Mouse (Mus musculus) CH12.LX (cell line): ENCODE data around the gene Nes. TPM values are rescaled to one million over a fixed set of nuclear protein-coding genes. Genes with fewer than 3 reads are reported as not detected.

Source experiments
- DNase-seq: peaks from one replicate; pipeline ENCODE4 v3.0.0-alpha.2; 2013; ENCODE audit errors: extremely low read depth
- H3K27ac ChIP-seq: 2 replicates; pipeline ENCODE4 v1.5.1; 2012; ENCODE audit warnings: low read depth, mild to moderate bottlenecking, control low read depth, moderate library complexity; ENCODE audit not compliant: insufficient read depth
- H3K27me3 ChIP-seq: replicated peaks from 2 replicates; pipeline ENCODE3; 2012; ENCODE audit warnings: inconsistent platforms
- H3K36me3 ChIP-seq, 2 experiments: replicated peaks in 1 of 2; 2 replicates each; pipeline versions ENCODE3 to v1.6.1; 2012; ENCODE audit warnings: inconsistent platforms in 1 of 2, low read length in 1 of 2, mild to moderate bottlenecking in 1 of 2, mixed read lengths in 1 of 2, moderate library complexity in 1 of 2; ENCODE audit not compliant: control insufficient read depth in 1 of 2, insufficient read depth in 1 of 2
- H3K4me1 ChIP-seq, 2 experiments: 2 replicates each; pipeline ENCODE4 v1.6.1; 2012; ENCODE audit warnings: inconsistent platforms in 1 of 2, moderate library complexity in 1 of 2; ENCODE audit not compliant: insufficient read depth in 2 of 2, control insufficient read depth in 1 of 2
- H3K4me2 ChIP-seq: 2 replicates; pipeline ENCODE4 v1.6.1; 2012; ENCODE audit warnings: low read depth, mild to moderate bottlenecking, control low read depth; ENCODE audit not compliant: poor library complexity, insufficient read depth, severe bottlenecking
- H3K4me3 ChIP-seq, 3 experiments: fragments of 150-350 bp in 1 of 3; sonication (generic) in 1 of 3; replicated peaks in 1 of 3; 2 replicates each; pipeline versions ENCODE3 to v1.5.1; 2011 to 2012; ENCODE audit warnings: low read depth in 2 of 3, low read length in 2 of 3, mild to moderate bottlenecking in 2 of 3, moderate library complexity in 2 of 3, control low read depth in 1 of 3, improper control_type of control experiment in 1 of 3, inconsistent platforms in 1 of 3, mixed read lengths in 1 of 3; ENCODE audit not compliant: poor library complexity in 1 of 3
- H3K79me2 ChIP-seq: replicated peaks from 2 replicates; pipeline ENCODE4 v1.6.1; 2012; ENCODE audit warnings: mild to moderate bottlenecking, moderate library complexity; ENCODE audit not compliant: control insufficient read depth, poor library complexity, insufficient read depth, severe bottlenecking; ENCODE audit errors: extremely low read depth
- H3K9ac ChIP-seq: 2 replicates; pipeline ENCODE4 v1.6.1; 2012; ENCODE audit warnings: low read depth, mild to moderate bottlenecking, control low read depth, moderate library complexity; ENCODE audit not compliant: insufficient read depth
- H3K9me3 ChIP-seq: replicated peaks from 2 replicates; pipeline ENCODE3; 2012; ENCODE audit warnings: low read length, inconsistent platforms, mixed read lengths
- BHLHE40 ChIP-seq: IDR thresholded peaks from 2 replicates; pipeline ENCODE4 v1.6.1; 2011; ENCODE audit warnings: mild to moderate bottlenecking, low read depth, low read length, improper control_type of control experiment
- CHD1 ChIP-seq: IDR thresholded peaks from 2 replicates; pipeline ENCODE4 v1.6.1; 2012; ENCODE audit warnings: low read depth, low read length, improper control_type of control experiment, inconsistent platforms
- CHD2 ChIP-seq: IDR thresholded peaks from 2 replicates; pipeline ENCODE4 v1.6.1; 2011; ENCODE audit warnings: low read length, improper control_type of control experiment
- E2F4 ChIP-seq: IDR thresholded peaks from 2 replicates; pipeline ENCODE4 v1.6.1; 2011; ENCODE audit warnings: low read depth, low read length, improper control_type of control experiment; ENCODE audit not compliant: insufficient replicate concordance
- ELF1 ChIP-seq: IDR thresholded peaks from 2 replicates; pipeline ENCODE4 v1.6.1; 2014; ENCODE audit warnings: low read depth, mild to moderate bottlenecking, inconsistent platforms, low read length, improper control_type of control experiment
- EP300 ChIP-seq: IDR thresholded peaks from 2 replicates; pipeline ENCODE4 v1.6.1; 2011; ENCODE audit warnings: low read length, improper control_type of control experiment
- GABPA ChIP-seq: IDR thresholded peaks from 2 replicates; pipeline ENCODE4 v1.6.1; 2012; ENCODE audit warnings: low read depth, low read length, improper control_type of control experiment, inconsistent platforms; ENCODE audit not compliant: insufficient replicate concordance
- HCFC1 ChIP-seq: IDR thresholded peaks from 2 replicates; pipeline ENCODE4 v1.6.1; 2012; ENCODE audit warnings: low read depth, mild to moderate bottlenecking, inconsistent platforms, low read length, improper control_type of control experiment
- IRF4 ChIP-seq: IDR thresholded peaks from 2 replicates; pipeline ENCODE4 v1.6.1; 2014; ENCODE audit warnings: low read depth, mild to moderate bottlenecking, inconsistent platforms, low read length, improper control_type of control experiment
- JUN ChIP-seq: IDR thresholded peaks from 2 replicates; pipeline ENCODE4 v1.6.1; 2011; ENCODE audit warnings: low read depth, mild to moderate bottlenecking, low read length, improper control_type of control experiment, moderate library complexity; ENCODE audit not compliant: insufficient read depth
- JUND ChIP-seq: conservative IDR thresholded peaks from 2 replicates; pipeline ENCODE4 v1.6.1; 2011; ENCODE audit warnings: low read depth, low read length, improper control_type of control experiment
- MAFK ChIP-seq: IDR thresholded peaks from 2 replicates; pipeline ENCODE4 v1.6.1; 2011; ENCODE audit warnings: low read length, improper control_type of control experiment; ENCODE audit not compliant: insufficient replicate concordance
- MAZ ChIP-seq: IDR thresholded peaks from 2 replicates; pipeline ENCODE4 v1.6.1; 2012; ENCODE audit warnings: low read depth, mild to moderate bottlenecking, inconsistent platforms, low read length, improper control_type of control experiment, moderate library complexity
- MEF2A ChIP-seq: IDR thresholded peaks from 2 replicates; pipeline ENCODE4 v1.6.1; 2014; ENCODE audit warnings: low read depth, mild to moderate bottlenecking, inconsistent platforms, low read length, improper control_type of control experiment, borderline replicate concordance
- MXI1 ChIP-seq: IDR thresholded peaks from 2 replicates; pipeline ENCODE4 v1.6.1; 2011; ENCODE audit warnings: mild to moderate bottlenecking, low read depth, low read length, improper control_type of control experiment
- NELFE ChIP-seq: IDR thresholded peaks from 2 replicates; pipeline ENCODE4 v1.6.1; 2011; ENCODE audit warnings: low read depth, low read length, improper control_type of control experiment
- NRF1 ChIP-seq: IDR thresholded peaks from 2 replicates; pipeline ENCODE4 v1.6.1; 2014; ENCODE audit warnings: low read depth, mild to moderate bottlenecking, inconsistent platforms, low read length, improper control_type of control experiment, moderate library complexity
- PAX5 ChIP-seq: IDR thresholded peaks from 2 replicates; pipeline ENCODE4 v1.6.1; 2012; ENCODE audit warnings: low read length, inconsistent platforms, mixed read lengths
- POLR2AphosphoS2 ChIP-seq: IDR thresholded peaks from 2 replicates; pipeline ENCODE4 v1.6.1; 2011; ENCODE audit warnings: low read depth, low read length, improper control_type of control experiment
- RAD21 ChIP-seq: IDR thresholded peaks from 2 replicates; pipeline ENCODE4 v1.6.1; 2011; ENCODE audit warnings: low read depth, mild to moderate bottlenecking, low read length, improper control_type of control experiment, moderate library complexity
- SIN3A ChIP-seq: IDR thresholded peaks from 2 replicates; pipeline ENCODE4 v1.6.1; 2012; ENCODE audit warnings: low read length, improper control_type of control experiment, inconsistent platforms
- SMC3 ChIP-seq: IDR thresholded peaks from 2 replicates; pipeline ENCODE4 v1.6.1; 2011; ENCODE audit warnings: low read depth, low read length, improper control_type of control experiment
- TBP ChIP-seq: conservative IDR thresholded peaks from 2 replicates; pipeline ENCODE4 v1.6.1; 2011; ENCODE audit warnings: low read depth, low read length, improper control_type of control experiment
- TCF12 ChIP-seq: IDR thresholded peaks from 2 replicates; pipeline ENCODE4 v1.6.1; 2014; ENCODE audit warnings: low read depth, mild to moderate bottlenecking, inconsistent platforms, low read length, improper control_type of control experiment
- USF2 ChIP-seq: conservative IDR thresholded peaks from 2 replicates; pipeline ENCODE4 v1.6.1; 2011; ENCODE audit warnings: low read depth, low read length, improper control_type of control experiment
- ZC3H11A ChIP-seq: IDR thresholded peaks from 2 replicates; pipeline ENCODE4 v1.6.1; 2012; ENCODE audit warnings: low read depth, mild to moderate bottlenecking, inconsistent platforms, low read length, improper control_type of control experiment
- ZKSCAN1 ChIP-seq: IDR thresholded peaks from 2 replicates; pipeline ENCODE4 v1.6.1; 2012; ENCODE audit warnings: low read depth, inconsistent platforms, low read length, improper control_type of control experiment, borderline replicate concordance
- ZMIZ1 ChIP-seq: IDR thresholded peaks from 2 replicates; pipeline ENCODE4 v1.6.1; 2012; ENCODE audit warnings: low read depth, mild to moderate bottlenecking, inconsistent platforms, low read length, improper control_type of control experiment
- ZNF384 ChIP-seq: IDR thresholded peaks from 2 replicates; pipeline ENCODE4 v1.6.1; 2012; ENCODE audit warnings: low read depth, low read length, improper control_type of control experiment, inconsistent platforms
- dilution Hi-C: fragments of 300-500 bp; cut with MboI; formaldehyde crosslinking; loops from 2 replicates; pipeline ENCODE4 v1.14.3; 2020; ENCODE audit warnings: low sequenced_read_pairs; ENCODE audit not compliant: extremely low pct_unique_long_range_greater_than_20kb, extremely low pct_ligation_motif_present
- in situ Hi-C: fragments of 300-500 bp; cut with MboI; formaldehyde crosslinking; loops from 3 replicates; pipeline ENCODE4 v1.14.3; 2019; ENCODE audit warnings: low sequenced_read_pairs, low pct_ligation_motif_present, low pct_unique_long_range_greater_than_20kb, mixed read lengths
- polyA plus RNA-seq: library from polyadenylated mRNA; unstranded; fragments of >175 nt; gene quantifications from 2 replicates; pipeline ENCODE4 v1.2.1, GENCODE M21; 2012; ENCODE audit warnings: low read depth; ENCODE audit not compliant: insufficient read length
- total RNA-seq, 2 experiments: library from RNA; depleted of rRNA; stranded (reverse); fragments of 300-350 nt in 1 of 2; fragments of >200 nt in 1 of 2; gene quantifications; 2 replicates each; pipeline ENCODE4 v1.2.3; 2012 to 2014

Nes gene
- total and polyA plus RNA-seq, 3 experiments: 0.04 TPM; not detected in 1

GRCm38 (mm10) chr3:87985505-87986320 lies 14.8 kb downstream of the Nes start:
- H3K27ac ChIP-seq: no peak overlapping the region
- in situ Hi-C loops: no loop called here
- DNase-seq: no peak
- TF ChIP-seq MAFK: no peak
- TF ChIP-seq MEF2A: no peak
- TF ChIP-seq PAX5: no peak
- TF ChIP-seq EP300: no peak
- no peak for TF ChIP-seq HCFC1
- TF ChIP-seq BHLHE40: no peak
- no peak for TF ChIP-seq GABPA
- TF ChIP-seq ZKSCAN1: no peak
- no peak for TF ChIP-seq TBP
- dilution Hi-C loops: no loop called here
- H3K4me3 ChIP-seq: no peak overlapping the region
- H3K9me3 ChIP-seq: no peaks in the 10 kb centered on the region
- H3K4me2 ChIP-seq: no peak overlapping the region
- no peaks in the 10 kb centered on the region for H3K36me3 ChIP-seq
- no peaks in the 10 kb centered on the region for H3K79me2 ChIP-seq
- peaks cover 27% of the 10 kb centered on the region for H3K27me3 ChIP-seq
- H3K9ac ChIP-seq: no peak overlapping the region
- peaks cover 23 to 72% of the 10 kb centered on the region in 2 experiments for H3K4me1 ChIP-seq

- Histone ChIP-seq H3K79me2 (no peaks in the 10 kb centered on the region), H3K4me2 (peak overlapping the region; percentile 85), H3K36me3 (no peaks in the 10 kb centered on the region), H3K9me3 (no peaks in the 10 kb centered on the region), H3K4me3 (peak overlapping the region; percentile 30 to 49 (median 46)), H3K4me1 (peaks cover 21 to 61% of the 10 kb centered on the region in 2 experiments), H3K9ac (peak overlapping the region; percentile 69), H3K27ac (peak overlapping the region; percentile 20; the same call in 1 of the 2 replicates), H3K27me3 (peaks cover 38% of the 10 kb centered on the region)
- dilution Hi-C loops: no loop called here
- in situ Hi-C loops: no loop called here
- DNase-seq: peak; percentile 99
- TF ChIP-seq NELFE (peak; percentile 44; the same call in 1 of the 2 replicates), ZNF384 (no peak), ZMIZ1 (no peak; the same call in 1 of the 2 replicates), HCFC1 (no peak; the same call in 1 of the 2 replicates), JUN (no peak), POLR2AphosphoS2 (no peak), MXI1 (peak; percentile 31), TCF12 (peak; percentile 52; the same call in 1 of the 2 replicates), CHD2 (no peak), ELF1 (peak; percentile 86), E2F4 (no peak), ZC3H11A (peak; percentile 75), MAFK (peak; percentile 65; the same call in 1 of the 2 replicates), SIN3A (no peak; the same call in 1 of the 2 replicates), NRF1 (peak; percentile 41; the same call in 1 of the 2 replicates), SMC3 (peak; percentile 96), CHD1 (no peak; the same call in none of the 2 replicates), IRF4 (peak; percentile 82), RAD21 (peak; percentile 98), TBP (no peak), JUND (peak; percentile 44; the same call in 1 of the 2 replicates), MAZ (peak; percentile 86), ZKSCAN1 (no peak), USF2 (no peak), GABPA (no peak), PAX5 (no peak), MEF2A (peak; percentile 76), BHLHE40 (peak; percentile 75)
These were observed 16.0 kb downstream of the Nes start for GRCm38 (mm10) chr3:87986868-87987267.
